Mouse (Mus musculus) MEL (cell line): ENCODE data around the gene Olfr96. TPM values are rescaled to one million over a fixed set of nuclear protein-coding genes. Genes with fewer than 3 reads are reported as not detected.

Experiments
- DNase-seq: peaks from one replicate; pipeline ENCODE4 v3.0.0; 2011; ENCODE audit warnings: low read depth, low spot score
- H3K27ac ChIP-seq: 2 replicates; pipeline ENCODE4 v1.5.1; 2012; ENCODE audit warnings: low read depth, mild to moderate bottlenecking, control low read depth, low read length, moderate library complexity; ENCODE audit not compliant: control insufficient read depth
- H3K27me3 ChIP-seq, 2 experiments: fragments of 150-350 bp in 1 of 2; sonication (generic) in 1 of 2; 2 replicates each; pipeline ENCODE4 v1.6.1; 2012; ENCODE audit warnings: low read length in 2 of 2, mild to moderate bottlenecking in 2 of 2, improper control_type of control experiment in 1 of 2, moderate library complexity in 1 of 2; ENCODE audit not compliant: insufficient read depth in 2 of 2, control insufficient read depth in 1 of 2
- H3K36me3 ChIP-seq, 2 experiments: 2 replicates each; pipeline ENCODE4 v1.6.1; 2012 to 2014; ENCODE audit warnings: low read length in 2 of 2, improper control_type of control experiment in 1 of 2, inconsistent platforms in 1 of 2, mild to moderate bottlenecking in 1 of 2; ENCODE audit not compliant: insufficient read depth in 2 of 2, control insufficient read depth in 1 of 2
- H3K4me1 ChIP-seq, 2 experiments: fragments of 150-350 bp in 1 of 2; sonication (generic) in 1 of 2; 2 replicates each; pipeline ENCODE4 v1.6.1; 2012; ENCODE audit warnings: low read length in 2 of 2, improper control_type of control experiment in 1 of 2, mild to moderate bottlenecking in 1 of 2; ENCODE audit not compliant: insufficient read depth in 2 of 2, control insufficient read depth in 1 of 2
- H3K4me3 ChIP-seq, 2 experiments: fragments of 150-350 bp in 1 of 2; sonication (generic) in 1 of 2; 2 replicates each; pipeline ENCODE4 v1.5.1; 2012; ENCODE audit warnings: low read depth in 2 of 2, low read length in 2 of 2, mild to moderate bottlenecking in 2 of 2, moderate library complexity in 2 of 2, control low read depth in 1 of 2, improper control_type of control experiment in 1 of 2; ENCODE audit not compliant: control insufficient read depth in 1 of 2, insufficient read depth in 1 of 2
- H3K79me2 ChIP-seq: 2 replicates; pipeline ENCODE4 v1.6.1; 2012; ENCODE audit warnings: mild to moderate bottlenecking, low read length, moderate library complexity; ENCODE audit not compliant: control insufficient read depth, poor library complexity, insufficient read depth
- H3K9ac ChIP-seq: 2 replicates; pipeline ENCODE4 v1.6.1; 2012; ENCODE audit warnings: low read depth, mild to moderate bottlenecking, control low read depth, low read length, moderate library complexity; ENCODE audit not compliant: control insufficient read depth, poor library complexity, severe bottlenecking
- H3K9me3 ChIP-seq: fragments of 150-350 bp; sonication (generic); replicated peaks from 2 replicates; pipeline ENCODE4 v1.6.1; 2012; ENCODE audit warnings: mild to moderate bottlenecking, low read length, improper control_type of control experiment, moderate library complexity; ENCODE audit not compliant: insufficient read depth
- CTCF ChIP-seq, 3 experiments: IDR thresholded peaks in 2 of 3; conservative IDR thresholded peaks in 1 of 3; 2 replicates each; pipeline ENCODE4 v1.5.1; 2011 to 2012; ENCODE audit warnings: low read length in 3 of 3, low read depth in 2 of 3, mild to moderate bottlenecking in 2 of 3, improper control_type of control experiment in 1 of 3, inconsistent platforms in 1 of 3, mixed read lengths in 1 of 3, moderate library complexity in 1 of 3; ENCODE audit not compliant: control insufficient read depth in 1 of 3, insufficient read depth in 1 of 3, poor library complexity in 1 of 3, severe bottlenecking in 1 of 3
- E2F4 ChIP-seq: IDR thresholded peaks from 2 replicates; pipeline ENCODE4 v1.6.1; 2011; ENCODE audit warnings: low read depth, low read length, improper control_type of control experiment, borderline replicate concordance
- ELF1 ChIP-seq: IDR thresholded peaks from 2 replicates; pipeline ENCODE4 v1.6.1; 2014; ENCODE audit warnings: low read depth, mild to moderate bottlenecking, inconsistent platforms, low read length, improper control_type of control experiment, moderate library complexity
- EP300 ChIP-seq, 2 experiments: IDR thresholded peaks; 2 replicates each; pipeline ENCODE4 v1.6.1; 2011; ENCODE audit warnings: improper control_type of control experiment in 2 of 2, low read length in 2 of 2, low read depth in 1 of 2, mild to moderate bottlenecking in 1 of 2
- ETS1 ChIP-seq: IDR thresholded peaks from 2 replicates; pipeline ENCODE4 v1.6.1; 2012; ENCODE audit warnings: low read depth, mild to moderate bottlenecking, inconsistent platforms, low read length, improper control_type of control experiment, moderate library complexity
- JUND ChIP-seq: IDR thresholded peaks from 2 replicates; pipeline ENCODE4 v1.6.1; 2011; ENCODE audit warnings: low read depth, mild to moderate bottlenecking, improper control_type of control experiment, low read length
- MAX ChIP-seq: IDR thresholded peaks from 2 replicates; pipeline ENCODE4 v1.6.1; 2011; ENCODE audit warnings: low read length, improper control_type of control experiment
- MYC ChIP-seq: IDR thresholded peaks from 2 replicates; pipeline ENCODE4 v1.6.1; 2011; ENCODE audit warnings: low read depth, mild to moderate bottlenecking, low read length, improper control_type of control experiment, moderate library complexity
- POLR2A ChIP-seq, 2 experiments: IDR thresholded peaks; 2 replicates each; pipeline ENCODE4 v1.6.1; 2011 to 2012; ENCODE audit warnings: low read length in 2 of 2, mild to moderate bottlenecking in 2 of 2, control low read depth in 1 of 2, improper control_type of control experiment in 1 of 2, low read depth in 1 of 2, moderate library complexity in 1 of 2; ENCODE audit not compliant: control insufficient read depth in 1 of 2, insufficient read depth in 1 of 2, poor library complexity in 1 of 2
- POLR2AphosphoS5 ChIP-seq: IDR thresholded peaks from 2 replicates; pipeline ENCODE4 v1.6.1; 2012; ENCODE audit warnings: low read depth, borderline replicate concordance, mild to moderate bottlenecking, inconsistent platforms, low read length, moderate library complexity, mixed read lengths
- SMC3 ChIP-seq: IDR thresholded peaks from 2 replicates; pipeline ENCODE4 v1.6.1; 2011; ENCODE audit warnings: low read depth, low read length, improper control_type of control experiment
- TCF12 ChIP-seq: IDR thresholded peaks from 2 replicates; pipeline ENCODE4 v1.6.1; 2014; ENCODE audit warnings: low read depth, mild to moderate bottlenecking, inconsistent platforms, low read length, improper control_type of control experiment, moderate library complexity
- UBTF ChIP-seq: IDR thresholded peaks from 2 replicates; pipeline ENCODE4 v1.6.1; 2012; ENCODE audit warnings: low read depth, mild to moderate bottlenecking, inconsistent platforms, low read length, improper control_type of control experiment, moderate library complexity, borderline replicate concordance; ENCODE audit not compliant: insufficient read depth
- ZC3H11A ChIP-seq: IDR thresholded peaks from 2 replicates; pipeline ENCODE4 v1.6.1; 2012; ENCODE audit warnings: low read depth, mild to moderate bottlenecking, inconsistent platforms, low read length, improper control_type of control experiment
- ZNF384 ChIP-seq: IDR thresholded peaks from 2 replicates; pipeline ENCODE4 v1.6.1; 2012; ENCODE audit warnings: low read depth, mild to moderate bottlenecking, inconsistent platforms, low read length, improper control_type of control experiment
- polyA plus RNA-seq, 2 experiments: library from polyadenylated mRNA; stranded (reverse) in 1 of 2; unstranded in 1 of 2; fragments of >175 nt in 1 of 2; fragments of >200 nt in 1 of 2; gene quantifications; 2 replicates each; pipeline versions ENCODE4 v1.2.1 to v1.2.4; 2012; ENCODE audit warnings: low replicate concordance in 2 of 2, low read depth in 1 of 2; ENCODE audit not compliant: insufficient read length in 2 of 2, insufficient read depth in 1 of 2, missing spikeins in 1 of 2
- total RNA-seq: library from RNA; depleted of rRNA; stranded (reverse); fragments of 300-350 nt; gene quantifications from 2 replicates; pipeline ENCODE4 v1.2.3, GENCODE M21; 2012; rRNA removed

Gene Olfr96
- total and polyA plus RNA-seq, 3 experiments, result not detected

GRCm38 (mm10) chr17:37270702-37271092 is 50.8 kb downstream of the Olfr96 start:
- TF ChIP-seq EP300 (IDR thresholded peaks at IDR 0.05; ENCODE audit: low read depth in 1 of 2, low read length in 2 of 2), result no peak
- no peak for TF ChIP-seq TCF12
- TF ChIP-seq UBTF, result no peak
- TF ChIP-seq ETS1, result peak; percentile 63
- TF ChIP-seq POLR2A (IDR thresholded peaks at IDR 0.05; ENCODE audit: control insufficient read depth in 1 of 2, insufficient read depth in 1 of 2, low read depth in 1 of 2, low read length in 2 of 2, poor library complexity in 1 of 2), result no peak
- TF ChIP-seq E2F4, result 0 out of 2 replicates have a peak, but pooled peaks have one; percentile 11
- TF ChIP-seq CTCF (IDR thresholded peaks at IDR 0.05 in 2 of 3, conservative IDR thresholded peaks at IDR 0.05 in 1 of 3; ENCODE audit: control insufficient read depth in 1 of 3, insufficient read depth in 1 of 3, low read depth in 2 of 3, low read length in 3 of 3, poor library complexity in 1 of 3, severe bottlenecking in 1 of 3), result no peak
- TF ChIP-seq ELF1, result no peak
- TF ChIP-seq SMC3, result no peak
- TF ChIP-seq MAX, result no peak
- TF ChIP-seq MYC, result no peak
- TF ChIP-seq ZC3H11A, result no peak
- no peak for TF ChIP-seq JUND
- no peaks in the 10 kb centered on the region for H3K9me3 ChIP-seq
- peak overlapping the region; percentile 55 for H3K9ac ChIP-seq
- no peak overlapping the region for H3K27ac ChIP-seq
- no peaks in the 10 kb centered on the region; a peak in 1 of 4 replicates for H3K36me3 ChIP-seq
- peak overlapping the region; percentile 82 to 100 for H3K4me3 ChIP-seq
- peak; percentile 39 for DNase-seq
- peaks cover 0 to 8% of the 10 kb centered on the region in 2 experiments; a peak in 1 of 4 replicates for H3K4me1 ChIP-seq
- no peaks in the 10 kb centered on the region for H3K27me3 ChIP-seq
- H3K79me2 ChIP-seq, result no peaks in the 10 kb centered on the region; the same call in 1 of the 2 replicates

GRCm38 (mm10) chr17:37275626-37276248 is 55.8 kb downstream of the Olfr96 start:
- H3K4me3 ChIP-seq, result no peak overlapping the region
- no peaks in the 10 kb centered on the region; a peak in 1 of 4 replicates for H3K36me3 ChIP-seq
- H3K27me3 ChIP-seq, result no peaks in the 10 kb centered on the region
- H3K27ac ChIP-seq, result no peak overlapping the region
- peak; percentile 22 for DNase-seq
- TF ChIP-seq ETS1 (peak; percentile 26; the same call in 1 of the 2 replicates), ZNF384 (peak; percentile 90), POLR2AphosphoS5 (no peak)
- TF ChIP-seq, all 39 proteins: peak for 2
- no peaks in the 10 kb centered on the region for H3K79me2 ChIP-seq
- H3K4me1 ChIP-seq, result peaks cover 0 to 6% of the 10 kb centered on the region in 2 experiments; a peak in 1 of 4 replicates
- H3K9me3 ChIP-seq, result no peaks in the 10 kb centered on the region
- H3K9ac ChIP-seq, result no peak overlapping the region

Other genes starting within 250 kb of the Olfr96 start
- gene 2410137M14Rik, start 238.9 kb upstream of the Olfr96 start, total RNA-seq, result not detected in 2 replicates
- gene 2410137M14Rik, start 238.9 kb upstream of the Olfr96 start, polyA plus RNA-seq, result not detected
- not detected in 2 replicates for gene H2-M5, start 230.6 kb upstream of the Olfr96 start, total RNA-seq
- gene H2-M5, start 230.6 kb upstream of the Olfr96 start, polyA plus RNA-seq, result not detected
- not detected in 2 replicates for gene Zfp57, start 219.0 kb upstream of the Olfr96 start, total RNA-seq
- not detected for gene Zfp57, start 219.0 kb upstream of the Olfr96 start, polyA plus RNA-seq
- gene Mog, start 196.7 kb upstream of the Olfr96 start, total RNA-seq, result not detected in 2 replicates
- not detected for gene Mog, start 196.7 kb upstream of the Olfr96 start, polyA plus RNA-seq
- gene Gabbr1, start 174.2 kb upstream of the Olfr96 start, total RNA-seq, result 1.5 and 2.2 TPM in 2 replicates
- gene Gabbr1, start 174.2 kb upstream of the Olfr96 start, polyA plus RNA-seq, result 10 to 100 TPM in 1 of 2 experiments, not detected in 1; 14.6 TPM
- gene Olfr90, start 131.6 kb upstream of the Olfr96 start, total RNA-seq, result 0.08 TPM in 1 of 2 replicates, not detected in the other
- gene Olfr90, start 131.6 kb upstream of the Olfr96 start, polyA plus RNA-seq, result under 1 TPM in 1 of 2 experiments, not detected in 1; 0.08 TPM
- not detected in 2 replicates for gene Olfr91, start 121.9 kb upstream of the Olfr96 start, total RNA-seq
- gene Olfr91, start 121.9 kb upstream of the Olfr96 start, polyA plus RNA-seq, result not detected
- gene Olfr92, start 100.1 kb upstream of the Olfr96 start, total RNA-seq, result not detected in 2 replicates
- not detected for gene Olfr92, start 100.1 kb upstream of the Olfr96 start, polyA plus RNA-seq
- gene Olfr93, start 58.7 kb upstream of the Olfr96 start, total RNA-seq, result not detected in 2 replicates
- gene Olfr93, start 58.7 kb upstream of the Olfr96 start, polyA plus RNA-seq, result not detected
- gene Ubd, start 26.3 kb upstream of the Olfr96 start, total RNA-seq, result not detected in 2 replicates
- gene Ubd, start 26.3 kb upstream of the Olfr96 start, polyA plus RNA-seq, result not detected
- gene Olfr94, start 19.2 kb upstream of the Olfr96 start, total RNA-seq, result not detected in 2 replicates
- not detected for gene Olfr94, start 19.2 kb upstream of the Olfr96 start, polyA plus RNA-seq
- gene Olfr95, start 7.0 kb upstream of the Olfr96 start, total RNA-seq, result not detected in 2 replicates
- not detected for gene Olfr95, start 7.0 kb upstream of the Olfr96 start, polyA plus RNA-seq
- not detected in 2 replicates for gene Olfr97, start 17.2 kb downstream of the Olfr96 start, total RNA-seq
- not detected for gene Olfr97, start 17.2 kb downstream of the Olfr96 start, polyA plus RNA-seq
- gene Olfr98, start 43.6 kb downstream of the Olfr96 start, total RNA-seq, result not detected in 2 replicates
- not detected for gene Olfr98, start 43.6 kb downstream of the Olfr96 start, polyA plus RNA-seq
- 4.6 and 4.7 TPM in 2 replicates for gene H2-M3, start 50.1 kb downstream of the Olfr96 start, total RNA-seq
- 1 to 10 TPM in 1 of 2 experiments, not detected in 1; 1.1 TPM for gene H2-M3, start 50.1 kb downstream of the Olfr96 start, polyA plus RNA-seq
- gene Olfr99, start 63.3 kb downstream of the Olfr96 start, total RNA-seq, result not detected in 2 replicates
- gene Olfr99, start 63.3 kb downstream of the Olfr96 start, polyA plus RNA-seq, result not detected
- gene Olfr101, start 84.2 kb downstream of the Olfr96 start, total RNA-seq, result not detected in 2 replicates
- gene Olfr101, start 84.2 kb downstream of the Olfr96 start, polyA plus RNA-seq, result not detected
- gene Olfr102, start 96.9 kb downstream of the Olfr96 start, total RNA-seq, result not detected in 2 replicates
- not detected for gene Olfr102, start 96.9 kb downstream of the Olfr96 start, polyA plus RNA-seq
- not detected in 2 replicates for gene Olfr103, start 119.6 kb downstream of the Olfr96 start, total RNA-seq
- not detected for gene Olfr103, start 119.6 kb downstream of the Olfr96 start, polyA plus RNA-seq
- gene Olfr104-ps, start 139.4 kb downstream of the Olfr96 start, total RNA-seq, result not detected in 2 replicates
- gene Olfr104-ps, start 139.4 kb downstream of the Olfr96 start, polyA plus RNA-seq, result not detected
- gene Olfr105-ps, start 158.9 kb downstream of the Olfr96 start, total RNA-seq, result not detected in 2 replicates
- gene Olfr105-ps, start 158.9 kb downstream of the Olfr96 start, polyA plus RNA-seq, result not detected
- gene Olfr106-ps, start 170.2 kb downstream of the Olfr96 start, total RNA-seq, result not detected in 2 replicates
- not detected for gene Olfr106-ps, start 170.2 kb downstream of the Olfr96 start, polyA plus RNA-seq
- not detected in 2 replicates for gene Olfr107, start 179.1 kb downstream of the Olfr96 start, total RNA-seq
- not detected for gene Olfr107, start 179.1 kb downstream of the Olfr96 start, polyA plus RNA-seq
- not detected in 2 replicates for gene Olfr108, start 225.3 kb downstream of the Olfr96 start, total RNA-seq
- gene Olfr108, start 225.3 kb downstream of the Olfr96 start, polyA plus RNA-seq, result not detected
- gene Olfr109, start 238.8 kb downstream of the Olfr96 start, total RNA-seq, result not detected in 2 replicates
- not detected for gene Olfr109, start 238.8 kb downstream of the Olfr96 start, polyA plus RNA-seq